Mouse (Mus musculus) intestine, embryonic 14.5 days (tissue): Measurements from ENCODE around the gene H2afx. TPM values are rescaled to one million over a fixed set of nuclear protein-coding genes. Genes with fewer than 3 reads are reported as not detected.
A peak's percentile ranks its signal among the peaks of the same experiment; 100 is the strongest.
"Not testable (repeated sequence)": the region's sequence is repeated elsewhere in the genome, so short reads cannot be mapped to it uniquely, and the experiment has no call there.

Experiments used
- ATAC-seq: fragments of 200-750 bp; cut with Nextera tagmentation; replicated peaks from 2 replicates; pipeline ENCODE4 v1.8.0; 2017; ENCODE audit warnings: low read depth, moderate number of reproducible peaks, moderate TSS enrichment, moderate library complexity; ENCODE audit not compliant: low FRiP score, low TSS enrichment
- DNase-seq: peaks from one replicate; pipeline ENCODE4 v3.0.0-alpha.2; 2018; ENCODE audit warnings: low spot score
- H3K27ac ChIP-seq: fragments of 300-500 bp; sonication (generic); 2 replicates; pipeline ENCODE4 v1.5.1; 2014; ENCODE audit warnings: low read depth, mild to moderate bottlenecking, control low read depth
- H3K27me3 ChIP-seq: fragments of 300-500 bp; sonication (generic); replicated peaks from 2 replicates; pipeline ENCODE4 v1.6.1; 2014; ENCODE audit warnings: low read length, control low read depth; ENCODE audit not compliant: control insufficient read depth, insufficient read depth
- H3K36me3 ChIP-seq: fragments of 300-500 bp; sonication (generic); 2 replicates; pipeline ENCODE4 v1.6.1; 2014; ENCODE audit warnings: low read length, control low read depth; ENCODE audit not compliant: control insufficient read depth, insufficient read depth
- H3K4me1 ChIP-seq: fragments of 300-500 bp; sonication (generic); replicated peaks from 2 replicates; pipeline ENCODE4 v1.6.1; 2014; ENCODE audit warnings: low read length, control low read depth, mixed read lengths; ENCODE audit not compliant: control insufficient read depth, insufficient read depth
- H3K4me2 ChIP-seq: fragments of 300-500 bp; sonication (generic); 2 replicates; pipeline ENCODE4 v1.6.1; 2014; ENCODE audit warnings: low read length
- H3K4me3 ChIP-seq: fragments of 300-500 bp; sonication (generic); 2 replicates; pipeline ENCODE4 v1.5.1; 2014; ENCODE audit warnings: low read depth, low read length, control low read depth, mixed read lengths
- H3K9ac ChIP-seq: fragments of 300-500 bp; sonication (generic); 2 replicates; pipeline ENCODE4 v1.6.1; 2014; ENCODE audit warnings: mild to moderate bottlenecking, low read length
- H3K9me3 ChIP-seq: fragments of 300-500 bp; sonication (generic); 2 replicates; pipeline ENCODE4 v1.6.1; 2016; ENCODE audit warnings: low read length, control low read depth; ENCODE audit not compliant: control insufficient read depth
- WGBS: fragments of 180-500 bp; shearing (Covaris S2); extraction: QIAGEN DNeasy Blood & Tissue Kit; methylation state at CpG from one replicate; pipeline ENCODE4 v1.1.7; 2014; 5-methylcytosine and 5-hydroxymethylcytosine counted together
- polyA plus RNA-seq: library from polyadenylated mRNA; unstranded; fragments of >200 nt; fragmentation: Nextera tagmentation; extraction: Ambion mirVana; gene quantifications from 2 replicates; pipeline ENCODE4 v1.2.1, GENCODE M21; 2014

H2afx gene
- polyA plus RNA-seq, 1 experiment from 2014 or later = 302 TPM

GRCm38 (mm10) chr9:44351396-44351795 lies 16.9 kb downstream of the H2afx start:
- H3K36me3 ChIP-seq = peaks cover 99% of the 10 kb centered on the region
- H3K4me2 ChIP-seq = no peak overlapping the region
- H3K9ac ChIP-seq = no peak overlapping the region
- 94% methylated on average over 4 of the region's 4 CpGs for WGBS
- H3K27ac ChIP-seq = no peak overlapping the region
- ATAC-seq = no peak
- no peaks in the 10 kb centered on the region for H3K9me3 ChIP-seq
- no peak for DNase-seq
- H3K4me1 ChIP-seq = no peaks in the 10 kb centered on the region
- no peak overlapping the region for H3K4me3 ChIP-seq
- H3K27me3 ChIP-seq = no peaks in the 10 kb centered on the region

DNA sequence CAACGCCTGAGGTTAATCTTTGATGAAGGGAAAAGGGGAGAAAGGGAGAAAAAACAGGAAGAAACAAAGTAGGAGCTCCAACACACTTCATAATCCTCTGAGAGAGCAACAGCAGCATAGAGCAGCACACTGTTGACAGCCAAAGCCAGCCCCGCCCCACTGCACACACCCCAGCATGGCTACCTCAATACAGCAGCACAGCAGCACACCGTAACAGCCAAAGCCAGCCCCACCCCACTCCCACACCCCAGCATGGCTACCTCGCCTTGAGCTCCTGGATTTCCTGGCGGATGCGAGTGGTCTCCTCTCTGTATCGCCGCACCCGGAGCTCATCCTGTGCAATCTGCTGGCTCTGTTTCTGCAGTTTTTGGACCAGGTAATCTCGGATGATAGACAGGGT lies 17.8 kb downstream of the H2afx start:
- DNase-seq (no peak), ATAC-seq (no peak)
- no peak overlapping the region for H3K4me3 ChIP-seq
- WGBS = 97% methylated on average over 10 of the region's 10 CpGs
- no peak overlapping the region for H3K27ac ChIP-seq
- no peak overlapping the region for H3K9ac ChIP-seq
- H3K9me3 ChIP-seq = no peaks in the 10 kb centered on the region
- no peaks in the 10 kb centered on the region for H3K27me3 ChIP-seq
- H3K4me2 ChIP-seq = no peak overlapping the region
- peaks cover 99% of the 10 kb centered on the region for H3K36me3 ChIP-seq
- H3K4me1 ChIP-seq = no peaks in the 10 kb centered on the region

DNA sequence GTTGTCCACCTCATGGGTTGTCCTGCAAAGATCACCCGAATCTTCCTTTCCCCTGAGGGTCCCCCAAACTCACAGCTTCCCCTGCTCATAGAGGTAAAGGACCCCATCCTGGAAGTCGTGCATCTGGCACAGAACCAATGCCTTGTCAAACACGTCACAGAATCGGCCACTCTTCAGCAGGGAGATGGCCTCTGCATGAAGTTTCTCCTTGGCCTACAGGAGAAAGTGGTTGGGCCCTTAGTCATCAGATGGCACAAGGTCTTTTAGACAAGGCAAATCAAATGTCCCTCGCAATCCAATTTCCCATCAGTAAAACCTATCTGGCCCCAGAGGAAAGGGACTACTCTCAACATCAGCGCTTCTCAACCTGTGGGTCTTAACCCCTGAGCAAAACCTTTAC lies 18.6 kb downstream of the H2afx start:
- no peak overlapping the region for H3K27ac ChIP-seq
- peaks cover 97% of the 10 kb centered on the region for H3K36me3 ChIP-seq
- no peak overlapping the region for H3K4me2 ChIP-seq
- H3K9ac ChIP-seq = no peak overlapping the region
- 94% methylated on average over 6 of the region's 6 CpGs for WGBS
- no peak for DNase-seq
- H3K27me3 ChIP-seq = no peaks in the 10 kb centered on the region
- H3K4me3 ChIP-seq = no peak overlapping the region
- no peaks in the 10 kb centered on the region for H3K9me3 ChIP-seq
- H3K4me1 ChIP-seq = no peaks in the 10 kb centered on the region
- ATAC-seq = no peak

GRCm38 (mm10) chr9:44357207-44357606 lies 22.7 kb downstream of the H2afx start:
- no peak for ATAC-seq
- DNase-seq = no peak
- 76% methylated on average over 4 of the region's 4 CpGs for WGBS

DNA sequence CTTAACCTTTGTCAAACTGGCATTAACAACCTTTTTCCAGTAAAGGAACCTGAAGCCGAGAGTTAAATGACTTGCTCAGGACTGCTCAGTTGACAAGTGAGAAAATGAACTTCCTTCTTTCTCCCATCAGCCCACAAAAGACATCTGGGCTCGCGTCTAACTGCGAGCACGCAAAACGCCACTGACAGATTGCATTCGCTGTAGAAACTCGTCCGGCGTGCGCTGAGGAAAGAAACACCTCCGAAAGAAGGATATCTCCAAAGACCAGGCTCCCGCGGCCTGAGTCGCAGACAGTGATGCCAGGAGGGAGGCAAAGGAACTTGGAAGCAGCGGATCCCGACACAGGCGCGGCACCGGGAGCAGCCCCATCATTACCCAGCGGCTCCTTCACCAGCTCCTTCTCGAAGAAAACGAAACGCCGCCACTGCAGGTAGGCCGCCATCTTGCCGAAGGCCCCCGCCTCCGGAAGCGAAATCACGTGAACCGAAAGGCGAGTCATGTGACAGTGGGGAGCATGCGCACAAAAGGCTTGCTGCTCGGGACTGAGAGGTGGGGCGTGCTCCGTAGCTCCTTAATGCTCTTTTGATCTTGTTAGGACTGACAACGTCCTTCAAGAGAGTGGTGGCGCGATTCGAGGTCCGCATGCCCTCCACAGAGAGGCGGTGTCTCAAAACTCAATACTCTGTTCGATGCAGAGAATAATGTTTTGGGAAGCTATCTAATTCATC lies 26.9 kb downstream of the H2afx start, which contains the start of gene Vps11:
Vps11 (minus strand) TSS at position 481 of the 728 bp plus-strand sequence.
- peak; percentile 98 for DNase-seq
- Histone ChIP-seq H3K9ac (peak within 1 kb of the TSS; percentile 83), H3K27ac (0 out of 2 replicates have a peak within 1 kb of the TSS, but pooled peaks have one; percentile 67), H3K9me3 (no peaks in the 10 kb centered on the region), H3K4me3 (peak within 1 kb of the TSS; percentile 99), H3K4me1 (peaks cover 8% of the 10 kb centered on the region; the same call in 1 of the 2 replicates), H3K4me2 (peak within 1 kb of the TSS; percentile 91), H3K27me3 (no peaks in the 10 kb centered on the region), H3K36me3 (peaks cover 32% of the 10 kb centered on the region)
- WGBS = under 1% methylated on average over 44 of the region's 44 CpGs
- ATAC-seq = peak; percentile 95

More at GRCm38 (mm10) chr9:44357207-44357606, 22.7 kb downstream of the H2afx start:
- Histone ChIP-seq H3K4me3 (no peak overlapping the region), H3K36me3 (peaks cover 73% of the 10 kb centered on the region), H3K4me2 (no peak overlapping the region), H3K27ac (no peak overlapping the region), H3K9ac (no peak overlapping the region), H3K27me3 (no peaks in the 10 kb centered on the region), H3K4me1 (peaks cover 8% of the 10 kb centered on the region; the same call in 1 of the 2 replicates), H3K9me3 (no peaks in the 10 kb centered on the region)

DNA sequence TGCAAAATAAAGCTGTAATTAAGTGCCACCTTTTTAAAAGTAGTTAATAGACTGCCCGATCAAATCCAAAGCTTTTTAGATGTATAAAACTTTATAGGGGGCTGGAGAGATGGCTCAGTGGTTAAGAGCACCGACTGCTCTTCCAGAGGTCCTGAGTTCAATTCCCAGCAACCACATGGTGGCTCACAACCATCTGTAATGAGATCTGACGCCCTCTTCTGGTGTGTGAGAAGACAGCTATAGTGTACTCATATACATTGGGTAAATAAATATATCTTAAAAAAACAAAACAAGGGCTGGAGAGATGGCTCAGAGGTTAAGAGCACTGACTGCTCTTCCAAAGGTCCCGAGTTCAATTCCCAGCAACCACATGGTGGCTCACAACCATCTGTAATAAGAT lies 27.4 kb downstream of the H2afx start:
- peak overlapping the region; percentile 91 for H3K4me2 ChIP-seq
- peaks cover 26% of the 10 kb centered on the region for H3K36me3 ChIP-seq
- H3K9me3 ChIP-seq, H3K4me1 ChIP-seq, H3K27me3 ChIP-seq, DNase-seq: not testable (repeated sequence)
- H3K27ac ChIP-seq = 0 out of 2 replicates have a peak overlapping the region, but pooled peaks have one; percentile 67
- WGBS = 43% methylated on average over 4 of the region's 4 CpGs
- peak overlapping the region; percentile 35; the same call in 1 of the 2 replicates for H3K9ac ChIP-seq
- ATAC-seq = peak; percentile 28; the same call in 1 of the 2 replicates
- peak overlapping the region; percentile 99 for H3K4me3 ChIP-seq

- H3K27ac ChIP-seq = no peak overlapping the region
- H3K4me3 ChIP-seq = no peak overlapping the region
- H3K4me1 ChIP-seq = peaks cover 8% of the 10 kb centered on the region; the same call in 1 of the 2 replicates
- DNase-seq (no peak), ATAC-seq (no peak)
- H3K4me2 ChIP-seq = no peak overlapping the region
- no peak overlapping the region for H3K9ac ChIP-seq
- no peaks in the 10 kb centered on the region for H3K9me3 ChIP-seq
- peaks cover 4% of the 10 kb centered on the region for H3K36me3 ChIP-seq
- no peaks in the 10 kb centered on the region for H3K27me3 ChIP-seq
- 60% methylated on average over 3 of the region's 3 CpGs for WGBS
Measured at GRCm38 (mm10) chr9:44364480-44364879, 30.0 kb downstream of the H2afx start.

DNA sequence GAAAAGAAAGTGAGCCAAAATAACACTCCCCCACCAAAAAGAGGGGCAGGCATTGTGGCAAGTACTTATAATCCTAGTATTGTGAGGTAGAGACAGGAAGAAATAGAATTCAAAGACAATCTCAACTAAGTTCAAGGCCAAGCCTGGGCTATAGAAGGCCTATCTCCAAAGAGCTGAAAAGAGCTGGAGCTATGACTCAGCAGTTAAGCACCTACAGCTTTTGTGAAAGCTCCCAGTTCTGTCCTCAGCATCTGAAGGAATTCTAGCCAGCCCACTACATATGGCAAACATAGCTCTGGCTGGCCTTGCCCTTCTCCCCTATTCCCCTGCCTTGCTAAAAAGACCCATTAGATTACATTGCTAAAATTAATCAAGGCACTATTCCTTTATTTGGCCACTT lies 38.9 kb downstream of the H2afx start:
- H3K4me3 ChIP-seq = no peak overlapping the region
- H3K27ac ChIP-seq = no peak overlapping the region
- ATAC-seq = no peak
- no peaks in the 10 kb centered on the region for H3K36me3 ChIP-seq
- no peaks in the 10 kb centered on the region for H3K9me3 ChIP-seq
- H3K4me1 ChIP-seq = 0 out of 2 replicates have a peak, but pooled peaks cover 2% of the 10 kb centered on the region
- H3K27me3 ChIP-seq = no peaks in the 10 kb centered on the region
- no peak overlapping the region for H3K4me2 ChIP-seq
- DNase-seq = no peak
- H3K9ac ChIP-seq = no peak overlapping the region

GRCm38 (mm10) chr9:44376141-44376540 lies 41.6 kb downstream of the H2afx start:
- H3K9me3 ChIP-seq = no peaks in the 10 kb centered on the region

More at GRCm38 (mm10) chr9:44376141-44376540, 41.6 kb downstream of the H2afx start:
- WGBS = 85% methylated on average over 6 of the region's 6 CpGs
- Histone ChIP-seq H3K4me2 (no peak overlapping the region), H3K27me3 (no peaks in the 10 kb centered on the region), H3K36me3 (peaks cover 4% of the 10 kb centered on the region), H3K9ac (no peak overlapping the region), H3K4me3 (no peak overlapping the region), H3K4me1 (peaks cover 9% of the 10 kb centered on the region), H3K27ac (no peak overlapping the region)
- ATAC-seq (no peak), DNase-seq (no peak)
